Mouse (Mus musculus) naive thymus-derived CD4-positive, alpha-beta T cell, adult 2 months (primary cell): Measurements from ENCODE around the gene Trpv4.

Source experiments
- DNase-seq: peaks from one replicate; pipeline ENCODE4 v3.0.0-alpha.2; 2011; ENCODE audit warnings: low read depth

The Trpv4 gene

GRCm38 (mm10) chr5:114658255-114658654 is at the start of gene Trpv4:
TSS of gene Trpv4 (minus strand) at chr5:114658421.
- no peak for DNase-seq

- DNase-seq: peak; percentile 94
Observed at GRCm38 (mm10) chr5:114707265-114708068, 49.2 kb upstream of the Trpv4 start, which contains the start of gene Tchp. TSS of gene Tchp (plus strand) at chr5:114707760.

GRCm38 (mm10) chr5:114702403-114703392 is 44.5 kb upstream of the Trpv4 start:
- no peak for DNase-seq

- no peak for DNase-seq
Observed at GRCm38 (mm10) chr5:114699015-114699414, 40.8 kb upstream of the Trpv4 start.

- no peak for DNase-seq
Observed at GRCm38 (mm10) chr5:114698044-114698746, 40.0 kb upstream of the Trpv4 start.

- no peak for DNase-seq
Observed at GRCm38 (mm10) chr5:114696939-114697338, 38.7 kb upstream of the Trpv4 start.

GRCm38 (mm10) chr5:114695775-114696174 is 37.6 kb upstream of the Trpv4 start:
- DNase-seq: peak; percentile 53

GRCm38 (mm10) chr5:114690633-114691567 is 32.7 kb upstream of the Trpv4 start, which contains the start of gene Gltp:
TSS of gene Gltp (minus strand) at chr5:114690984.
- DNase-seq: peak; percentile 96

GRCm38 (mm10) chr5:114689700-114690366 is 31.6 kb upstream of the Trpv4 start:
- DNase-seq: peak; percentile 63

- no peak for DNase-seq
Observed at GRCm38 (mm10) chr5:114688703-114689102, 30.5 kb upstream of the Trpv4 start.

GRCm38 (mm10) chr5:114687901-114688300 is 29.7 kb upstream of the Trpv4 start:
- peak; percentile 44 for DNase-seq

- DNase-seq: no peak
Observed at GRCm38 (mm10) chr5:114686726-114687210, 28.5 kb upstream of the Trpv4 start.

- DNase-seq: no peak
Observed at GRCm38 (mm10) chr5:114685986-114686385, 27.8 kb upstream of the Trpv4 start.

GRCm38 (mm10) chr5:114681717-114682116 is 23.5 kb upstream of the Trpv4 start:
- DNase-seq: no peak

- peak; percentile 80 for DNase-seq
Observed at GRCm38 (mm10) chr5:114680676-114681285, 22.6 kb upstream of the Trpv4 start.

- peak; percentile 45 for DNase-seq
Observed at GRCm38 (mm10) chr5:114679841-114680591, 21.8 kb upstream of the Trpv4 start.

GRCm38 (mm10) chr5:114674594-114674993 is 16.4 kb upstream of the Trpv4 start:
- DNase-seq: no peak

- DNase-seq: no peak
Observed at GRCm38 (mm10) chr5:114673114-114673513, 14.9 kb upstream of the Trpv4 start.

- DNase-seq: no peak
Observed at GRCm38 (mm10) chr5:114669014-114669413, 10.8 kb upstream of the Trpv4 start.
